Mouse (Mus musculus) monocyte, adult 5-6 weeks (primary cell): Measurements from ENCODE around the gene Camp. TPM values are rescaled to one million over a fixed set of nuclear protein-coding genes. Genes with fewer than 3 reads are reported as not detected.
"Not testable (repeated sequence)": the region's sequence is repeated elsewhere in the genome, so short reads cannot be mapped to it uniquely, and the experiment has no call there.

Experiments used
- ATAC-seq: fragments of 153-309, 156-312 bp; replicated peaks from 2 replicates; pipeline ENCODE4 v1.8.0; 2017; ENCODE audit warnings: mild to moderate bottlenecking; ENCODE audit not compliant: low TSS enrichment, insufficient number of reproducible peaks, severe bottlenecking, poor library complexity, low FRiP score
- total RNA-seq: library from RNA; stranded (forward); fragments of 200-1000, 200-491, 200-594 nt; gene quantifications from 3 replicates; pipeline ENCODE4 v1.2.3, GENCODE M21; 2017

Gene Camp
- total RNA-seq, 1 experiment from 2014 or later: not detected

DNA sequence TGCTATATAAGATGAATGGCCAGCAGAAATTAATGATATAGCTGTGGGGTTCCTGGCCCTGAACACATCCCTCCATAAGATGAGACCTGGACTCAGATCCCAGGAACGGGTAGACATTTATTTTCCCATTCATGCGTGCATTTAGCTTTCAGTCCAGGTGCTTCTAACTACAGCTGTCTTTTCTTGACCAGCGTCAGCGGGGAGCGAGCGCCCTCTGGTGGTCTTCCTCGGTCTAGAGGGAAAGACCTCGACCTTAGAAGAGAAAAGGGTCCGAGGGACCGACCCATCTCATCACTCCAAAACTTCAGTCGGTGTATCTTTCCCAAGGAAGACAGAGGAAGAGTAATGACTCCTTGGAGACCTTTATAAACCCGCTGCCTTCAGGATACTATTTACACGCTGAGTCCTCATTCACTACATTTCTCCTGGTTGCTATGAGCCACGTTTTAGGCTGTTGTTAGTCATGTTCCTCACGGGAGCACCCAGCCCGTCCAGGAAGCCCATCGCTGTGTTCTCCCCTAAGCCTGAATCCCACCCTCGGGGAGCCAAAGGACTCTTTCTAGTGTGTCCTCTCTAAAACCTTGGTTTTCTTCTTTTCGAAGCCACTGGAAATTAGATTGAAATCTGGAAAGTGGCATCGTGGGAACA, 13.1 kb upstream of the Camp start:
- peak; percentile 57; the same call in 1 of the 2 replicates for ATAC-seq

DNA sequence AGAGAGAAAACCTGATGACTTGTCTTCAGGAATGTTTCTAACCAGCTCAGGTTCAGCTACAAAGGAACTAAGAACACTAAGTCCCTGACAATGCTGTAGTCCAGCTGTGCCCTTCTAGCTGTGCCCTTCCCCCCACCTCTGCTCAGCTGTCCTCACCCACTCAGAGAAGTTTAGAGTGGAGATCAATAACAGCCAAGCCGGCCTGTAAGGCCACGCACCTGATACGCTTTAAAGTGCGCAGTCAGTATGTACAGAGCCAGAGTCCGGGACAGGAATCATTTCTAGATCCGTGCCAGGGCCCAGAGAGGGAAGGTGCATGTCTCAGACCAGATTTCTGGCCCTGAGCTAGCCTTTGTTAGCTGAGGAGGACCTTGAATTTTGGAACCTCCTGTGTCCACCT, 6.5 kb upstream of the Camp start:
- no peak for ATAC-seq

DNA sequence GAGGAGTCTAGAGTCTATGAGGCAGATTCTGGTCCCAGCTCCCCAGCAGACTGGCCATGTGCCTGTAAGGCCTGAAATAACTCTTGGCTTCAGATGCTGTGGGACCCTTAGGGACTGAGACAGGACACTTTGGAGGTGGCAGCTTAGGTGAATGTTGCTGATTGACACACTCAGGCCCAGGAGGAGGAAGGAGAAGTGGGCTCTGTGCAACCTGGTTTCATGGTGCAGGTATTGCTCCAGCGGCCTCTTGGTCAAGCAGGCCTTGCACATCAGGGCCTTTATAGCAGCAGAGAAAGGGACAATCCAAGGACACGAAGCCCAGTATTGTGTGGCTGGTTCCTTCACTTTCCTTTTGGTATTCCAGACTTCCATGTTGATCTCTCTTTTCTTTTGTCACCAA, 4.9 kb upstream of the Camp start:
- ATAC-seq: no peak

DNA sequence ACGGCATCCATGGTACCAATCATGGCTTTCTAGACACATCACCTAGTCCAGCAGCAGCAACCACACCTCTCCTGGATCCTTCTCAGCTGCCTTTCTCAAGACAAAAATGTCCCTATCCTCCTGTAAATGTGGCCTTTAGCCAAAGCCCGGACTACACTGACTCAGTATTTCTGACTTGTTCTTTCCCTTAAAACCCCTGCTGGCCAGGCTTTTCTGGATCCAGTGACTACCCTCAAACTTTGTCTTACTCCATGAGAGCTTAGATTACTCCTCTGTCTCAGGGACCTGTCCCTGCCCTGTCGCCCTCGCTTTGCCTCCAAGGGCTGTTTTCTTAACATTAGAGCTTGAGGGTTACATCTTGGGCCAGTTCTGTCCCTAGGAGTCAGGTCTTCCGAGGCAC, 682 bp upstream of the Camp start:
- no peak for ATAC-seq

DNA sequence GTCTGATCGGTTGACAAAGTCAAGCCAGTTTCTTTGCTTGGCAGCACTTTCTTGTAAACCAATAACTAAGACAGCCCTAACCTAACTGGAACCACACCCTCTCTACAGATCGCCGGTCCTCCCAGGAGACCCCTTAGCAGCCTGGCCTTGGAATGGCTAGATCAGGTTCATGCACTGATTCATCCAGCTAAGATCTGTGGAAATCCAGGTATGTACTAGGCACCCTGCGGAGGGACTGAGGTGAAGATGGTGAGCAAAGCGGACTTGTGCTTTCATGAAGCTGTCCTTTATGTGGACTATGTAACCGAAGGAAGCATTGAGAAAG, 16.4 kb downstream of the Camp start:
- no peak for ATAC-seq

DNA sequence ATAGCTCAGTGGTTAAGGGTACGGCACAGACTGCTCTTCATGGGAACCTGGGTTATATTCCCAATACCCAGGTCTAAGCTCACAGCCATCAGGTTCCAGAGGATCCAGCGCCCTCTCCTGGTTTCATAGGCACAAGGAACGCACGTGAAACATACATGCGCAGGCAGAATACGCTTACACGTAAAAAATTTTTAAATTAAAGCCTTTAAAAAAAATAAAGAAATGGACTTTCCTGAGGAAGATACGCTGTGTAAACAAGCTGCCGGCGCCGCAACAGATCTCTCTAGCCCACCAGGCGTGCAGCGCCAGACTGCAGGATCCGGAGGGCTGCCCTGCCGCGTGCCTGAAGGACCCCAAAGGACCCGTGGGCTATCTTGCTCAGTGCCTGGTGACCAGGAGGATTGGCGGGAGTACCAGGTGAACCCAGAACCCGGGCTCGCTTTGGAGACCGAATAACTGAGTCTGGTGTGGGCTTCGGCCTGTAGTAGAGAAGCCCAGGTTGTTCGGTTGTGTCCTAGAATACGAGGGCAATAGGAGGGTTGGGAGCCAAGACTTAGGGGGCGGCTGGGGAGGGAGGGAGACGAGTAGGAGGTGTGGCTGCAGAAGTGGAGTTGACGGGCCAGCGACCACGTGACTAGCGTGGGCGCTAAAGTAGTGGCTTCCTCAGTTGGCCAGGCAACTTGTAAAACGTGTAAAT, 16.9 kb downstream of the Camp start, which contains the start of gene Nme6:
Gene Nme6 (plus strand): TSS at position 359 of the 697 bp plus-strand sequence.
- peak; percentile 94 for ATAC-seq

DNA sequence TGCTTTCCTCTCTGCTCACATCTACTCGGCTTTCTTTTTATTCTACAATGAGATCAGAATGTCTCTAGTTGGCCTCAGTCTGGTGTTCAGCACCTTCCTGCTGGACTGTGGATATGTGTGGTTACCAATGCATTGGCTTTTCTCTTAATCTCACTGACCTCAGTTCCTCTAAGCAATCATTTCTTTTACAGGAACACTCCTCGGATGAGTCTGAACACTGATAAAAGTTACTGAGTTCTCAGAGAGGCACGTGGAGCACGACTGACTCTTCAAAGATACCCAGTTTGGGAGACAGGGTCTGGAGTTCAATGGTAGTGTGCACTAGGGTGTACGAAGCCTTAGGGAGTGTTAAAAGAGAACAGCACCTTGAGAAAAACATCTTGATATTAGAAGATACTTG, 23.2 kb downstream of the Camp start:
- ATAC-seq: no peak

DNA sequence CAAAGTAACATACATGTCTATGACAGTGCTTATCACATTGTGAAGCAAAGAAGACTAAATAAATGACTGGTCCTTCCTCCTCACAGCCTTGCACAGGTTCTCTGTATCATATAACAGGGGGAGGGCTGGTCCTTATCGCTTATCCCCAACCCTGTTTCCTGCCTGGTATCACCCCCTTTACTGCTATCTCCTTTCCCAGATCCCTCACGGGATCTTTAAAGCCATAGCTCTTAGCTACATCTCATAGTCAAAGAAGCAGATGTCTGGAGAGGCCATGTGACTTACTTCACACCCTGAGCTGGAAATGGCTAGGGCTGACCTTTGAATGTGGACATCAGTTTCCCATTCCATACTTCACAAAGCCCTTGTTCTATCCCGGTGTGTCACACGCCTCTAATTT, 23.7 kb downstream of the Camp start:
- no peak for ATAC-seq

DNA sequence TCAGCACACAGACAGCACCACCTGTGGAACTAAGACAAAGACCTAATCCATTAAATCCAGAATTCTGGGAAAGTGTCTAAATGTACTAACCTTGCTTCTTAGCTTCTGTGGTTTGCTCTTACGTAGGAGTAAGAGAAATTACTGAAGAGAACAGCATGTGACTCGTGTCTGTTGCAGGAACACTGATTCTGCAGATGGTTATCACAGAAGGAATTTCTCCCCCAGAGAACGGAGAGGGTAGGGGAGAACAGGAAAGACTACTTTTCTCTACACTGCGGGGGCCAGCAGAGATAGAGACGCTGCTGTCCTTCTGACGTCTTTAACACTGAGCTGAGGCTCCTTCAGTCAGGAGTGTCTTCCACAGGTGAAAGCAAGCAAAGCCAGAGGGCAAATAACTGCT, 33.1 kb downstream of the Camp start:
- no peak for ATAC-seq

DNA sequence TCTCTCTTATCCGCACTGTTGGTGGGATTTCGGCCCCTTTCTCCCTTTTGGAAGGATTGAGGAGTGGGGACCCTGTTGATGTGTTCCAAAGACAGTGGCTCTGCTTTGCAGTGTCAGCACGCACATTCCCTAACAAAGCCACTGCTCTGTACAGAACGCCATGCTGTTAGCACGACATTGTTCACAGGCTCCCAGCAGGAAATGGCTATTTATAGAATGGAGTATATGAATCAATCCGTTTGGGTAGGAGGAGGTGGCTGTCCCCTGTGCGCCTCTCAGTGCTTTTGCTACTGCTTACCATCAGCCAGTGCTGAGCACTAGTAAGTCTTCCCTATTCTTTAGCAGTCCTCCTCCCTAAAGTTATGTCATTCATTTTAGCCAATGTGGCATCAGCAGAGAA, 36.0 kb downstream of the Camp start:
- ATAC-seq: no peak

DNA sequence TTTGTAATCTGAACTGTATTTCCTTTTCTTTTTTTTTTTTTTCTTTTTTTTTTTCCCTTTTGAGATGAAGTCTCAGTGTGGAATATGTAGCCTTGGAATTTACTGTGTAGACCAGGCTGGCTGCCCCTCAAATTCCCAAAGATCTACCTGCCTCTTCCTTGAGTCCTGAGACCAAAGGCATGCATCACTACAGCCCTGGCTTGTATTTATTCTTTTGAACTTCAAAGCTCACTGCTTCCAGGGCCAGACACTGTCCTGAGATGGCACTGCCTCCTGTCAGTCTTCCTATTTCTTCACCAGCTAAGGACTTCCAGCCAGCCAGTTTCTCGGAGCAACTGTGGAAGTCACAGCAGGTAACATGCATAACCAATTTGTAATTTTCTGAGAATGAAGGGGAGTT, 37.4 kb downstream of the Camp start, which contains the start of gene Spink8:
Gene Spink8 (plus strand): TSS at position 301 of the 400 bp plus-strand sequence.
- no peak for ATAC-seq

DNA sequence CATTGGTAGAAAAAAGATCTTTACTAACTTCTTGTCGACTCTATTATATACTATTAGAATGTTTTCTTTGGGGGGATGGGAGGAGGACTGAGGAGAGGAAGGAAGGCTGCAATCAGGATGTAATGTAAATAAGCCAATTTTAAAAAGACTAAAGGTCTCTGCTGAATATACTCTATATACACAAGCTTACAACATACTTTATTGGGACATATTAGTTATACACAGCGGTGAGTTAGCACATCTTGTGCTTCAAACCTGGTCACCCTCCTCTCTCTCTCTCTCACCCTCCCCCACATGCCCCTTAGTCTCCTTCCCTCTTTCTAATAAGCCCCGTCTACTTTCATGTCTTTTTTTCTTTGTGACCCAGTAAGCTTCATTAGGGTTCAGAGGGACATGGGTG, 41.5 kb downstream of the Camp start:
- no peak for ATAC-seq

DNA sequence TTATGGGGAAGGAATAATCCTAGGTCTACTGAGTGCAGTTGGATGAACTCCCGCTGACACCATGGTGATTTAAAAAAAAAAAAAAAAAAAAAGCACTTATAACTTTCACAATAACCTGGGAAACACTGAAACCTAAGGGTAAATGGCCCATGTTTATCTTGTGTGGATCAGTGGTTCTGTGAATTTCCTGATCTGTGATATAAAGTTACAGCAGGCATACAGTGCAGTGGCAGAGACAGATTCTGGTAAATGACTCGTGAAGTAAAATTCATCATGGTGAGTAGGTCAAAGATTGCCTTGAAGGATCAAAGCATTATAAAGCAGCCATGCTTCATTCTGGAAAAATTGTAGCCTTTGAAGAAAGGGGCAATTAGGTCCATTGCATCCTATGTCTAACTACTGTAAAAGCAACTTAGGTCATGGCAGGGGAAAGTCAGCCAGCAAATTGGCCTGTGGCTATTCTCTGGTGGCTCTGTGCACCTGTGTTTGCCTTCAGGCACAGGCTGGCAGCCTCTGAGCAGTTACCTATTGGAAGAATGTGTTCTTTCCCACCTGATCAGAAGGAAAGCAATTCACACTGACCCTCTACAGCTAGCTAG, 42.6 kb downstream of the Camp start:
- ATAC-seq: no peak

DNA sequence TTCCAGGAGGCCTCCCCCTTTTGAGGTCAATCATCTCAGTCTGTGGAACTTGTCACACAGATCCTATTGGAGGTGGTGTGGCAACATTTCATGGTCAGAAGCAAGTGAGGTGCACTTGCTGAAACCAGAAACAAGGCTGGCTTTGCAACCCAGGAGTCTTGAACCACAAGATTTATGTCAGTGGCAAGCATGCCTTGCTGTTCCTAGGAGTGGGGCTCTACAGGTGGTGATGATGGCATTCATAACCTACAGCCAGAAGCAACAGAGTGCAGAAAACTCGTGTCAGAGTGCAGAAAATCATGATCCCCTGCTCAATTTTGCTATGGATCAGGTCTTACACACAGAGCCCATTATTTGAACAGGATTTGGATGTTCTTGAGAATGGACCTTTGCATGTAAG, 43.2 kb downstream of the Camp start:
- ATAC-seq: no peak

DNA sequence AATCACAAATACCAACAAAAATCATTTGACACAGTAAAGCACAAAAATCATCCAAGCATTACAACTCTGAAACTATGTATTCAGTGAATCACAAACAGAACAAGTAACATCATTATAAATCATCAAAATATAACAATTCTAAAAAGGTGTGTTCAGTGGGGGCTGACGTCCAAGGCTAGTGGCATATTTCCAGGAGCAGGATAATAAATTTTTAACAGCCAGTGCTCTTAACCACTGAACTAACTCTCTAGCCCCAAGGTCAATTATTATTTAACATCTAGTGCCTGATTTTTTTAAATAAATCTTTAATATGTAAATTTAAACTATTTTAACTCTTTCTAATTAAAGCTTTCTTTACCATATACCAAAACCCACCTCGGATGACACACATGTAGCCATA, 43.8 kb downstream of the Camp start:
- not testable (repeated sequence) for ATAC-seq

DNA sequence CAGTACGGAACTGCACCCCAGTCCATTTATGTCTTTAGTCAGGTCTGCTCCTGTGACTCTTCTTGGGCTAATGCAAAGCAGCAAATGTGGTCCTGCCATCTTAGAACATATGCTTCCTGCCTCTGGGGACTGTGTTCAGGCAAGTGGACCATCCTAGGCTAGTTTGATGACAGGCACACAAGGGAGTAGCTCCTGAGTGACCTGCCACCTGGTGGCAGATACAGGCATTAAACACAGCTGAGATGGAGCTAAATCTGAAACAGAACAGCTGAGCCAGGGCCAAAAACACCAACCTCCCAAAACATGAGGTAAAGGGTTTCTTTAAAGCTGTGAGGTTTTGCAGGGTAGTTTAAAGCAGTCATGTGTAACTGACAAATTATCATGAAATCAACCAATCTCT, 51.4 kb downstream of the Camp start:
- ATAC-seq: no peak

Other genes starting within 250 kb of the Camp start
- not detected in 3 replicates for gene Fbxw24, start 223.6 kb downstream of the Camp start, total RNA-seq
- not detected in 3 replicates for gene Fbxw25, start 185.0 kb downstream of the Camp start, total RNA-seq
- not detected in 3 replicates for gene Fbxw18, start 146.9 kb downstream of the Camp start, total RNA-seq
- not detected in 3 replicates for gene Fbxw26, start 103.5 kb downstream of the Camp start, total RNA-seq
- not detected in 3 replicates for gene Fbxw27, start 58.9 kb downstream of the Camp start, total RNA-seq
- gene Spink8, start 37.3 kb downstream of the Camp start, total RNA-seq: not detected in 3 replicates
- 1.7 to 2.1 TPM in 2 of 3 replicates, not detected in the other for gene Nme6, start 16.9 kb downstream of the Camp start, total RNA-seq
- gene Cdc25a, start 26.0 kb upstream of the Camp start, total RNA-seq: 4.2 to 9.1 TPM (median 8.0 TPM) in 3 replicates
- gene Map4, start 81.8 kb upstream of the Camp start, total RNA-seq: 43.2 to 82.6 TPM (median 44.6 TPM) in 3 replicates